Mouse (Mus musculus) neural tube, embryonic 11.5 days (tissue): ENCODE data around the gene Ndufs5. TPM values are rescaled to one million over a fixed set of nuclear protein-coding genes. Genes with fewer than 3 reads are reported as not detected.

Source experiments
- ATAC-seq: fragments of 200-750 bp; cut with Nextera tagmentation; 2 replicates; pipeline ENCODE4 v1.8.0; 2017; ENCODE audit warnings: moderate number of reproducible peaks, mild to moderate bottlenecking, moderate TSS enrichment, moderate library complexity; ENCODE audit not compliant: insufficient read depth, low FRiP score, low TSS enrichment
- DNase-seq: peaks from one replicate; pipeline ENCODE4 v3.0.0-alpha.2; 2015; ENCODE audit warnings: low spot score
- H3K27ac ChIP-seq: fragments of 300-500 bp; sonication (generic); 2 replicates; pipeline ENCODE4 v1.5.1; 2014; ENCODE audit warnings: low read depth, mild to moderate bottlenecking, low read length
- H3K27me3 ChIP-seq: fragments of 300-500 bp; sonication (generic); 2 replicates; pipeline ENCODE4 v1.6.1; 2014; ENCODE audit warnings: mild to moderate bottlenecking, low read length, mixed read lengths; ENCODE audit not compliant: control insufficient read depth, insufficient read depth
- H3K36me3 ChIP-seq: fragments of 300-500 bp; sonication (generic); 2 replicates; pipeline ENCODE4 v1.6.1; 2014; ENCODE audit warnings: mild to moderate bottlenecking, low read length, moderate library complexity, mixed read lengths; ENCODE audit not compliant: control insufficient read depth, insufficient read depth
- H3K4me1 ChIP-seq: fragments of 300-500 bp; sonication (generic); 2 replicates; pipeline ENCODE4 v1.6.1; 2014; ENCODE audit warnings: low read length, mixed read lengths; ENCODE audit not compliant: control insufficient read depth, insufficient read depth
- H3K4me2 ChIP-seq: fragments of 300-500 bp; sonication (generic); 2 replicates; pipeline ENCODE4 v1.6.1; 2014; ENCODE audit warnings: low read depth, mild to moderate bottlenecking, moderate library complexity
- H3K4me3 ChIP-seq: fragments of 300-500 bp; sonication (generic); 2 replicates; pipeline ENCODE4 v1.5.1; 2014; ENCODE audit warnings: low read depth, low read length
- H3K9ac ChIP-seq: fragments of 300-500 bp; sonication (generic); 2 replicates; pipeline ENCODE4 v1.6.1; 2014; ENCODE audit warnings: mild to moderate bottlenecking, low read length
- H3K9me3 ChIP-seq: fragments of 300-500 bp; sonication (generic); 2 replicates; pipeline ENCODE4 v1.6.1; 2016; ENCODE audit warnings: low read length; ENCODE audit not compliant: control insufficient read depth
- WGBS: fragments of 180-500 bp; shearing (Covaris S2); extraction: QIAGEN DNeasy Blood & Tissue Kit; methylation state at CpG from one replicate; pipeline ENCODE4 v1.1.7; 2014; 5-methylcytosine and 5-hydroxymethylcytosine counted together
- polyA plus RNA-seq: library from polyadenylated mRNA; unstranded; fragments of >200 nt; fragmentation: Nextera tagmentation; extraction: Ambion mirVana; gene quantifications from 2 replicates; pipeline ENCODE4 v1.2.1, GENCODE M21; 2014

The Ndufs5 gene
- polyA plus RNA-seq, 1 experiment from 2014 or later, result 337 TPM

DNA sequence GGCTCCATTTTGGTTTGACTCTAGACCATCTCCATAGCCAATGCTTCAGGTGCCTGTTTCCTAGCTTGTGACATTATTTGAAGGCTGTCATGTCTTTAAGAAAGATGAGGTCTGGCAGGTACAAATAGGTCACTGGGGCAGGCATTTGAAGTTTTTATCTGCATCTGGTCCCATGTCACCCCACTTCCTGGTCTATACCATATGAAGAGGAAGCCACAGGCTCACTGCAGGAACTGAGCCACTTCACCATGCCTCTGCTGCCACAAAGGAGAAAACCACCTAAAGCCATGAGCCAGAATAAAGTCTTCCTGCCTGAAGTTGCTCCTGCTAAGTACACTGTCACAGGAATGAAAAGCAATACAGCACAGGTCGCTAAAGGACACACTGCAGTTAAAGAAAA is 24.9 kb upstream of the Ndufs5 start:
- no peak overlapping the region for H3K4me3 ChIP-seq
- no peaks in the 10 kb centered on the region for H3K27me3 ChIP-seq
- no peaks in the 10 kb centered on the region for H3K4me1 ChIP-seq
- no peak overlapping the region for H3K4me2 ChIP-seq
- no peak overlapping the region for H3K9ac ChIP-seq
- no peak for ATAC-seq
- no peak overlapping the region for H3K27ac ChIP-seq
- DNase-seq, result no peak
- no peaks in the 10 kb centered on the region for H3K9me3 ChIP-seq
- peaks cover 7% of the 10 kb centered on the region; the same call in 1 of the 2 replicates for H3K36me3 ChIP-seq
- 85% methylated on average over 1 of the region's 1 CpGs for WGBS

DNA sequence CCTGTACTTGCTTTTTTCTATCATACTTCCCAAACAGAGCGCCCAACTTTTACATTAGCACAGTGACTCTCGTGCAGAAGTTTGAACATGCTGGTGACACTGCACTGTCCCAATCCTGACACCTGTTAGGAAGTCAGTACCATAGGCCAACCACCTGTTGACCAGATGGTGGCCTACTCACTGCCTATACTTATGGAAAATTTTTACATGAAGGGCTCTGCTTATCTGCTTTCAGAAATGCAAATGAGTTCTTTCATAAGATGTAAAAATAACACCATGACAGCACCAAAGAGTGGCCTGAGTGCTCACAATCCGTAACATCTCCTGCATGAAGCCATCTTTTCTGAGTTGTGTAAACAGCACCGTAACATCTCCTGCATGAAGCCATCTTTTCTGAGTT is 20.7 kb upstream of the Ndufs5 start:
- H3K9me3 ChIP-seq, result no peaks in the 10 kb centered on the region
- H3K27ac ChIP-seq, result no peak overlapping the region
- no peak overlapping the region for H3K9ac ChIP-seq
- ATAC-seq (no peak), DNase-seq (no peak)
- H3K27me3 ChIP-seq, result no peaks in the 10 kb centered on the region
- 92% methylated on average over 4 of the region's 4 CpGs for WGBS
- H3K4me3 ChIP-seq, result no peak overlapping the region
- H3K4me1 ChIP-seq, result no peaks in the 10 kb centered on the region
- H3K4me2 ChIP-seq, result no peak overlapping the region
- H3K36me3 ChIP-seq, result peaks cover 7% of the 10 kb centered on the region; the same call in 1 of the 2 replicates

DNA sequence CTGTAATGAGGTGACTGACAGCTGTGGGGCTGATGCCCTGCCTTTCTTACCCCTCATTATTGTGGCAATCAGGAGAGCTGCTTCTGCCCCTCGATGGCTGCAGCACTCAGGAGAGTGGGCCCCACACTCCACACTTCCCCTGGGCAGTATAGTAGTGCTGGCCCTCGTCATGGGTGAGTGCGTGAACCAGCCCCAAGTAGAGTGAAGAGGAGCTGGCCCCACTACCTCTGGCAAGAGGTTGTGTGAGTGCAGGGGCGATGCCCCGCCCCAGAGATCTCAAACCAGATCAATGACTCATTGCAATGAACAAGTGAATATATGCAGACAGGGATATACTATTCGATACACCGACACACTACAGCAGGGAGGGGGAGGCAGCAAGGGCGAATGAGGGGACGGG is 15.5 kb upstream of the Ndufs5 start:
- H3K9ac ChIP-seq, result no peak overlapping the region
- no peak overlapping the region for H3K4me3 ChIP-seq
- H3K27ac ChIP-seq, result no peak overlapping the region
- no peak for ATAC-seq
- DNase-seq, result no peak
- H3K27me3 ChIP-seq, result no peaks in the 10 kb centered on the region
- 95% methylated on average over 9 of the region's 9 CpGs for WGBS
- peaks cover 6% of the 10 kb centered on the region for H3K36me3 ChIP-seq
- no peaks in the 10 kb centered on the region for H3K4me1 ChIP-seq
- H3K4me2 ChIP-seq, result no peak overlapping the region
- no peaks in the 10 kb centered on the region for H3K9me3 ChIP-seq

GRCm38 (mm10) chr4:123732921-123733320 is 14.9 kb upstream of the Ndufs5 start:
- no peaks in the 10 kb centered on the region for H3K4me1 ChIP-seq
- WGBS, result 95% methylated on average over 2 of the region's 2 CpGs
- no peak overlapping the region for H3K4me2 ChIP-seq
- H3K9ac ChIP-seq, result no peak overlapping the region
- ATAC-seq, result no peak; the same call in 1 of the 2 replicates
- no peak for DNase-seq
- H3K4me3 ChIP-seq, result no peak overlapping the region
- H3K36me3 ChIP-seq, result peaks cover 3% of the 10 kb centered on the region
- H3K27ac ChIP-seq, result no peak overlapping the region
- no peaks in the 10 kb centered on the region for H3K9me3 ChIP-seq
- H3K27me3 ChIP-seq, result no peaks in the 10 kb centered on the region

- Histone ChIP-seq H3K4me2 (no peak overlapping the region), H3K36me3 (peaks cover 3% of the 10 kb centered on the region), H3K4me3 (no peak overlapping the region), H3K27me3 (no peaks in the 10 kb centered on the region), H3K27ac (no peak overlapping the region), H3K9ac (no peak overlapping the region), H3K9me3 (no peaks in the 10 kb centered on the region), H3K4me1 (no peaks in the 10 kb centered on the region)
- no peak for ATAC-seq
- WGBS, result 93% methylated on average over 4 of the region's 4 CpGs
- no peak for DNase-seq
These were observed 14.3 kb upstream of the Ndufs5 start for GRCm38 (mm10) chr4:123732163-123732910.

DNA sequence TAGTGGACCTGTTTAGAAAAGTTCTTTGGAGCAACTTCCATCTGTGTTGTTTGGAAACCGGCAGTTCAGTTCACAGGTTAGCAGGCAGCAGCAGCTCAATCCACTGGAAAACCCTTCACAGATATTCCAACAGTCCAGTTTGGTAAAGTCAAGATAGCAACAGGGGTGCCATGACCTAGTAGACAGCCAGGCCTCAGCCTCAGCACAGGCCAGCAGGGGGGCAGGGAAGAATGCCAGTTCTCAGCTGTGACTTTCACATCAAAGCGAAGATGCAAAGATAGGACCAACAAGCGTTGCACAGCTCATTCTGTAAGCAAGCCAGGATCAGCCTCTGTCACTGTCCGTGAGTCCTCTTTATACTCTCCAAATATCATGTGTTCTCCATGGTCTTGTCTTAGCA is 3.8 kb upstream of the Ndufs5 start:
- no peak overlapping the region for H3K27ac ChIP-seq
- H3K9ac ChIP-seq, result no peak overlapping the region
- no peak for DNase-seq
- no peak for ATAC-seq
- no peak overlapping the region for H3K4me2 ChIP-seq
- no peaks in the 10 kb centered on the region for H3K9me3 ChIP-seq
- H3K36me3 ChIP-seq, result no peaks in the 10 kb centered on the region
- no peaks in the 10 kb centered on the region for H3K27me3 ChIP-seq
- WGBS, result 83% methylated on average over 4 of the region's 4 CpGs
- H3K4me1 ChIP-seq, result 0 out of 2 replicates have a peak, but pooled peaks cover 3% of the 10 kb centered on the region
- no peak overlapping the region for H3K4me3 ChIP-seq

GRCm38 (mm10) chr4:123718434-123718780 is 405 bp upstream of the Ndufs5 start:
- Histone ChIP-seq H3K9ac (no peak overlapping the region), H3K4me1 (0 out of 2 replicates have a peak, but pooled peaks cover 3% of the 10 kb centered on the region), H3K4me3 (peak overlapping the region; percentile 84), H3K4me2 (peak overlapping the region; percentile 43), H3K27me3 (no peaks in the 10 kb centered on the region), H3K27ac (no peak overlapping the region), H3K9me3 (no peaks in the 10 kb centered on the region), H3K36me3 (peaks cover 5% of the 10 kb centered on the region; the same call in 1 of the 2 replicates)
- peak; percentile 35 for ATAC-seq
- 36% methylated on average over 7 of the region's 7 CpGs for WGBS
- DNase-seq, result no peak

GRCm38 (mm10) chr4:123712431-123712830 is 5.6 kb downstream of the Ndufs5 start:
- WGBS, result 88% methylated on average over 1 of the region's 3 CpGs

GRCm38 (mm10) chr4:123707340-123707739 is 10.7 kb downstream of the Ndufs5 start:
- no peak overlapping the region for H3K4me3 ChIP-seq
- no peaks in the 10 kb centered on the region for H3K9me3 ChIP-seq
- no peak overlapping the region for H3K4me2 ChIP-seq
- H3K27ac ChIP-seq, result no peak overlapping the region
- DNase-seq, result no peak
- peaks cover 4% of the 10 kb centered on the region; the same call in 1 of the 2 replicates for H3K36me3 ChIP-seq
- no peak for ATAC-seq
- H3K4me1 ChIP-seq, result no peaks in the 10 kb centered on the region
- H3K9ac ChIP-seq, result no peak overlapping the region
- 90% methylated on average over 5 of the region's 5 CpGs for WGBS
- H3K27me3 ChIP-seq, result no peaks in the 10 kb centered on the region

More at GRCm38 (mm10) chr4:123712431-123712830, 5.6 kb downstream of the Ndufs5 start:
- H3K36me3 ChIP-seq, result peaks cover 10% of the 10 kb centered on the region
- no peak overlapping the region for H3K9ac ChIP-seq
- H3K9me3 ChIP-seq, result no peaks in the 10 kb centered on the region
- H3K4me1 ChIP-seq, result 0 out of 2 replicates have a peak, but pooled peaks cover 3% of the 10 kb centered on the region
- H3K4me2 ChIP-seq, result no peak overlapping the region
- no peak overlapping the region for H3K27ac ChIP-seq
- ATAC-seq, result no peak
- no peaks in the 10 kb centered on the region for H3K27me3 ChIP-seq
- no peak overlapping the region for H3K4me3 ChIP-seq
- no peak for DNase-seq
